Mouse (Mus musculus): ENCODE measurements around the gene Cabp1. TPM values are rescaled to one million over a fixed set of nuclear protein-coding genes. Genes with fewer than 3 reads are reported as not detected.

Gene Cabp1
- polyA plus RNA-seq, 1 experiment from 2014 or later = 0.44 TPM

- Histone ChIP-seq H3K27ac (replicated peaks) (no peak overlapping the region), H3K27me3 (ENCODE audit: control insufficient read depth, insufficient read depth, low read length) (no peaks in the 10 kb centered on the region), H3K4me2 (replicated peaks; ENCODE audit: low read depth) (peak overlapping the region; percentile 55), H3K36me3 (ENCODE audit: control insufficient read depth, insufficient read depth, low read length) (no peaks in the 10 kb centered on the region), H3K9me3 (ENCODE audit: control insufficient read depth, low read length) (no peaks in the 10 kb centered on the region), H3K4me3 (ENCODE audit: low read depth, low read length) (peak overlapping the region; percentile 31), H3K4me1 (replicated peaks; ENCODE audit: control insufficient read depth, insufficient read depth) (no peaks in the 10 kb centered on the region), H3K9ac (ENCODE audit: low read length) (0 out of 2 replicates have a peak overlapping the region, but pooled peaks have one; percentile 47)
- 1% methylated on average over 17 of the region's 17 CpGs for WGBS
- ATAC-seq (ENCODE audit: low FRiP score, low TSS enrichment) (no peak), DNase-seq (ENCODE audit: low spot score) (no peak)
- no peak for TF ChIP-seq CTCF (IDR thresholded peaks at IDR 0.05; ENCODE audit: low read depth)
- TF ChIP-seq EP300 (optimal IDR thresholded peaks at IDR 0.05) = no peak
Measured at GRCm38 (mm10) chr5:115214864-115215263, 20.7 kb upstream of the Cabp1 start.

- H3K4me1 ChIP-seq (replicated peaks; ENCODE audit: control insufficient read depth, insufficient read depth) = no peaks in the 10 kb centered on the region
- no peak overlapping the region for H3K9ac ChIP-seq (ENCODE audit: low read length)
- no peak overlapping the region for H3K27ac ChIP-seq (replicated peaks)
- H3K36me3 ChIP-seq (ENCODE audit: control insufficient read depth, insufficient read depth, low read length) = no peaks in the 10 kb centered on the region
- ATAC-seq (ENCODE audit: low FRiP score, low TSS enrichment) (no peak), DNase-seq (ENCODE audit: low spot score) (no peak)
- H3K27me3 ChIP-seq (ENCODE audit: control insufficient read depth, insufficient read depth, low read length) = no peaks in the 10 kb centered on the region
- H3K4me2 ChIP-seq (replicated peaks; ENCODE audit: low read depth) = no peak overlapping the region
- no peak overlapping the region for H3K4me3 ChIP-seq (ENCODE audit: low read depth, low read length)
- H3K9me3 ChIP-seq (ENCODE audit: control insufficient read depth, low read length) = no peaks in the 10 kb centered on the region
- WGBS = 48% methylated on average over 4 of the region's 4 CpGs
- no peak for TF ChIP-seq CTCF (IDR thresholded peaks at IDR 0.05; ENCODE audit: low read depth)
- no peak for TF ChIP-seq EP300 (optimal IDR thresholded peaks at IDR 0.05)
Measured at GRCm38 (mm10) chr5:115212861-115213260, 18.7 kb upstream of the Cabp1 start.

DNA sequence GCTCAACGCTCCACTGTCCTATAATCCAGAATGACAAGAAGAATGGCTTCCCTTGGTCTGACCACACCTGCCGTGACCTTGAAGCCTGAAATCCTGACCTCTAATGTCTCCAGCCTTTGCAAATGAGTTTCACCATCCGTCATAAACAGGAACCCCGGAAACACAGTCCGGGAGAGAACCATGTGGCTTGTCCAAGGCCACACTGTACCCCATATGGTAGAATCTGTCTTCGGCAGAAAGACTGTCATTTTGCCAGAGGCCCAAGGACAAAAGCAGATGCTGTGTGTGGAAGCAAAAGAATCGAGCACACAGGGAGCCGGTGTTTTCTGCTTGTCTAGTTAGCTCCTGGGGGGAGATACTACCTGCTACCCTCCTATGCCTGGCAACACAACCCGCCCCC lies 18.3 kb upstream of the Cabp1 start:
- no peaks in the 10 kb centered on the region for H3K36me3 ChIP-seq (ENCODE audit: control insufficient read depth, insufficient read depth, low read length)
- H3K27me3 ChIP-seq (ENCODE audit: control insufficient read depth, insufficient read depth, low read length) = no peaks in the 10 kb centered on the region
- no peak overlapping the region for H3K4me3 ChIP-seq (ENCODE audit: low read depth, low read length)
- H3K9me3 ChIP-seq (ENCODE audit: control insufficient read depth, low read length) = no peaks in the 10 kb centered on the region
- H3K4me1 ChIP-seq (replicated peaks; ENCODE audit: control insufficient read depth, insufficient read depth) = no peaks in the 10 kb centered on the region
- no peak overlapping the region for H3K9ac ChIP-seq (ENCODE audit: low read length)
- DNase-seq (ENCODE audit: low spot score) = no peak
- H3K4me2 ChIP-seq (replicated peaks; ENCODE audit: low read depth) = no peak overlapping the region
- TF ChIP-seq CTCF (IDR thresholded peaks at IDR 0.05; ENCODE audit: low read depth) (no peak), EP300 (optimal IDR thresholded peaks at IDR 0.05) (no peak)
- WGBS = 75% methylated on average over 9 of the region's 9 CpGs
- ATAC-seq (ENCODE audit: low FRiP score, low TSS enrichment) = no peak
- H3K27ac ChIP-seq (replicated peaks) = no peak overlapping the region

- no peaks in the 10 kb centered on the region for H3K36me3 ChIP-seq (ENCODE audit: control insufficient read depth, insufficient read depth, low read length)
- ATAC-seq (ENCODE audit: low FRiP score, low TSS enrichment) (no peak), DNase-seq (ENCODE audit: low spot score) (peak; percentile 52)
- H3K27me3 ChIP-seq (ENCODE audit: control insufficient read depth, insufficient read depth, low read length) = no peaks in the 10 kb centered on the region
- TF ChIP-seq CTCF (IDR thresholded peaks at IDR 0.05; ENCODE audit: low read depth) (peak; percentile 69), EP300 (optimal IDR thresholded peaks at IDR 0.05) (no peak)
- WGBS = 18% methylated on average over 1 of the region's 1 CpGs
- H3K4me2 ChIP-seq (replicated peaks; ENCODE audit: low read depth) = no peak overlapping the region
- H3K27ac ChIP-seq (replicated peaks) = no peak overlapping the region
- no peak overlapping the region for H3K9ac ChIP-seq (ENCODE audit: low read length)
- no peak overlapping the region for H3K4me3 ChIP-seq (ENCODE audit: low read depth, low read length)
- no peaks in the 10 kb centered on the region for H3K9me3 ChIP-seq (ENCODE audit: control insufficient read depth, low read length)
- H3K4me1 ChIP-seq (replicated peaks; ENCODE audit: control insufficient read depth, insufficient read depth) = no peaks in the 10 kb centered on the region
Measured at GRCm38 (mm10) chr5:115210380-115210779, 16.2 kb upstream of the Cabp1 start.

DNA sequence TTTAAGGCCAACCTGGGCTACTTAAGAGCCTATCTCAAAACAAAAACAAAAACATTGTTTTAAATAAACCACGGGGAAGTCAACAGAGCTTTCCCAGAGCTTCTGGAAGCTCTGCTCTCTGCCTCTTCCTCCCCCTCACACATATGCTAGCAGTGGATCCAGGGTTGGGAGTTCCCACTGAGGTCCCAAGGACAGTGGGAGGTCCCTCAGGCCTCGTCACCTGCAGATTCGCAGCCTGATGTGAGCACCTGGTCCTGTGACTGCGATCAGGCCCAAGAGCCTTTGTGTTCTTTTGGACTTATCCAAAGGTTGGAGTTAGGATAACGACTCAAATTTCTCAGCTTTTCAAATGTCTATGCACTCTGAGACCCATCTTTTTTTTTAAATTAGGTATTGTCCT lies 14.4 kb upstream of the Cabp1 start:
- no peaks in the 10 kb centered on the region for H3K36me3 ChIP-seq (ENCODE audit: control insufficient read depth, insufficient read depth, low read length)
- no peak overlapping the region for H3K27ac ChIP-seq (replicated peaks)
- no peaks in the 10 kb centered on the region for H3K27me3 ChIP-seq (ENCODE audit: control insufficient read depth, insufficient read depth, low read length)
- TF ChIP-seq EP300 (optimal IDR thresholded peaks at IDR 0.05) (no peak), CTCF (IDR thresholded peaks at IDR 0.05; ENCODE audit: low read depth) (no peak)
- no peaks in the 10 kb centered on the region for H3K4me1 ChIP-seq (replicated peaks; ENCODE audit: control insufficient read depth, insufficient read depth)
- no peak overlapping the region for H3K4me3 ChIP-seq (ENCODE audit: low read depth, low read length)
- no peak for ATAC-seq (ENCODE audit: low FRiP score, low TSS enrichment)
- no peaks in the 10 kb centered on the region for H3K9me3 ChIP-seq (ENCODE audit: control insufficient read depth, low read length)
- no peak overlapping the region for H3K4me2 ChIP-seq (replicated peaks; ENCODE audit: low read depth)
- no peak overlapping the region for H3K9ac ChIP-seq (ENCODE audit: low read length)
- WGBS = 60% methylated on average over 5 of the region's 5 CpGs
- DNase-seq (ENCODE audit: low spot score) = no peak

- Histone ChIP-seq H3K4me3 (ENCODE audit: low read depth, low read length) (no peak overlapping the region), H3K9ac (ENCODE audit: low read length) (no peak overlapping the region), H3K4me1 (replicated peaks; ENCODE audit: control insufficient read depth, insufficient read depth) (no peaks in the 10 kb centered on the region), H3K27me3 (ENCODE audit: control insufficient read depth, insufficient read depth, low read length) (no peaks in the 10 kb centered on the region), H3K36me3 (ENCODE audit: control insufficient read depth, insufficient read depth, low read length) (no peaks in the 10 kb centered on the region), H3K4me2 (replicated peaks; ENCODE audit: low read depth) (no peak overlapping the region), H3K9me3 (ENCODE audit: control insufficient read depth, low read length) (no peaks in the 10 kb centered on the region), H3K27ac (replicated peaks) (no peak overlapping the region)
- ATAC-seq (ENCODE audit: low FRiP score, low TSS enrichment) = no peak
- no peak for TF ChIP-seq CTCF (IDR thresholded peaks at IDR 0.05; ENCODE audit: low read depth)
- TF ChIP-seq EP300 (optimal IDR thresholded peaks at IDR 0.05) = no peak
- DNase-seq (ENCODE audit: low spot score) = no peak
- 17% methylated on average over 9 of the region's 16 CpGs for WGBS
Measured at GRCm38 (mm10) chr5:115207892-115208291, 13.7 kb upstream of the Cabp1 start.

Measured in stomach, postnatal 0 days (tissue).